Mouse (Mus musculus): ENCODE data around the gene Cenpf. TPM values are rescaled to one million over a fixed set of nuclear protein-coding genes. Genes with fewer than 3 reads are reported as not detected.

Cenpf gene
- polyA plus RNA-seq (2012; fragmentation: generic; extraction: Trizol): 5.4 TPM
- long read RNA-seq, experiment 1, partial matches to known transcripts: 53 of 65 reads
- long read RNA-seq, experiment 1, other reads (novel, unspliced or antisense): 12 of 65 reads
- long read RNA-seq, experiment 2, partial matches to known transcripts: 113 of 139 reads
- long read RNA-seq, experiment 2, other reads (novel, unspliced or antisense): 24 of 139 reads

DNA sequence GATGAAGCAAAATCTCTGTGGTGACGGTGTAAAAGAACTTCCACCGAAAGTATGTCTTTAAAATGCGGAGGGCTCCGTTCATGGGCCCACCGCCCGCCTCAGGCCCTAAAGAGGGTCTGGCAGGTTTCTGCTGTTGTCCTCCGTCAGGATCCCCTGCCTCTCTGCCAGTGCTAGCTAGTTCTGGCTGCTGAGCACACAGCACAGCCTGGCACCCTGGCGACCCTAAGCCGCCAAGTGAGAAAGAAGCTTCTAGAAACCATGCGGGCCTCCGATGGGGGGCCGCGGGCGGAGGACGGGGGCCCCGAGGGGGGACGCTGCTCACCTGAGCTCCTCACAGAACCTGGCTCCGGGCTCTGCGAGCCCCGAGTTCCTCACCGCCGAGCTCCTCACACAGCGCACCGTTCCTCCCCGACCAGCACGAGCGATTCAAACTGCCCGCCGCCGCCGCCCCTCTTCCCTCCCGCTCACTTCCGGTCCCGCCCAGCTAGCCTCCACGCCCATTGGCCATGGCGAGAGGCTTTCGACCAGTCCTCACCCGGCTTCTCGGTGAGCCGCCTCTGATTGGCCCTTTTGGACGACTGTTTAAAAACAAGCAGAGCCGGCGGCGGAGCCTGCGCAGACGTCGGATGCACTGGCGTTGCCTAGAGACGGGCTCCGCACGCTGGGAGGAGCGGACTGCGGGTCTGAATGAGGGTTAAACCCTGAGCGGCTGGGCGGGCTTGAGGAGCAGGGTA, at the start of gene Cenpf:
TSS of gene Cenpf (minus strand) at position 433 of the 734 bp plus-strand sequence.
- peak within 1 kb of the TSS; percentile 95 for H3ac ChIP-seq (ENCODE audit: control insufficient read depth, insufficient read length, low read depth)
- H3K4me3 ChIP-seq (ENCODE audit: insufficient read depth, poor library complexity, severe bottlenecking): peak within 1 kb of the TSS; percentile 93
- no peak for TF ChIP-seq USF1 (IDR thresholded peaks at IDR 0.05; ENCODE audit: low read depth)
- no peak for TF ChIP-seq CEBPB (IDR thresholded peaks at IDR 0.05; ENCODE audit: low read depth)
- no peak for TF ChIP-seq CTCF (IDR thresholded peaks at IDR 0.05; ENCODE audit: control insufficient read depth, insufficient read depth, insufficient read length)
- no peak for TF ChIP-seq FOSL1 (IDR thresholded peaks at IDR 0.05; ENCODE audit: insufficient read depth, low read length, poor library complexity, severe bottlenecking)
- no peak for TF ChIP-seq MYOD1 (IDR thresholded peaks at IDR 0.05; ENCODE audit: control insufficient read depth, insufficient read length, low read depth)
- no peak for TF ChIP-seq MYOG (IDR thresholded peaks at IDR 0.05; ENCODE audit: control insufficient read depth, extremely low read depth, insufficient read length)
- TF ChIP-seq MAX (IDR thresholded peaks at IDR 0.05): no peak

DNA sequence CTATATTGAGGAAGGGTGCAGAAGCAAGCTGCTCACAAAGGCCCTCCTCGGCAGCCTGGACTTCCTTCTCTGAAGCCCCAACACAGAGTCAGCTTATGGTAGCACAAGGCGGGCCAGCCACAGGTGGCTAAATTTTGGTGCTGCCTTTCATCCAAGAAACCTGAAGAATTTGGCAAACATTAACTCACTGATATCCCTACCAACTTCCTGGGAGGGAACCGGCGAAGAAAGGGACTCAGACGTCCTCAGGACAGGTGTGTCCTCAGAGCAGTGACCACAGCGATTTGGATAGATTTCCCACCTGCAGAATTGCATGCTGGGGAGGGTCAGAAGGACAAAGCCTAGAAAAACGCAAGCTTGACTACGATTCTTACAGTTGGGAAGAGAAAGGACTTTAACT, 44.3 kb upstream of the Cenpf start:
- Histone ChIP-seq H3ac (ENCODE audit: control insufficient read depth, insufficient read length, low read depth) (no peak overlapping the region), H3K36me3 (ENCODE audit: control insufficient read depth, insufficient read depth) (peaks cover 30% of the 10 kb centered on the region), H3K79me2 (ENCODE audit: control insufficient read depth, insufficient read depth) (peaks cover 91% of the 10 kb centered on the region), H3K4me3 (ENCODE audit: insufficient read depth, poor library complexity, severe bottlenecking) (no peak overlapping the region), H3K79me3 (ENCODE audit: low read depth) (peaks cover 79% of the 10 kb centered on the region), H3K27me3 (ENCODE audit: control insufficient read depth, insufficient read depth, insufficient read length) (no peaks in the 10 kb centered on the region)
- TF ChIP-seq FOSL1 (IDR thresholded peaks at IDR 0.05; ENCODE audit: insufficient read depth, low read length, poor library complexity, severe bottlenecking) (no peak), CEBPB (IDR thresholded peaks at IDR 0.05; ENCODE audit: low read depth) (no peak), MAX (IDR thresholded peaks at IDR 0.05) (no peak), CTCF (IDR thresholded peaks at IDR 0.05; ENCODE audit: control insufficient read depth, insufficient read depth, insufficient read length) (no peak)

More for the DNA sequence above, at the start of gene Cenpf:
- peaks cover 25% of the 10 kb centered on the region for H3K36me3 ChIP-seq (ENCODE audit: control insufficient read depth, insufficient read depth)
- H3K79me3 ChIP-seq (ENCODE audit: low read depth): peaks cover 25% of the 10 kb centered on the region
- peaks cover 38% of the 10 kb centered on the region for H3K79me2 ChIP-seq (ENCODE audit: control insufficient read depth, insufficient read depth)
- no peaks in the 10 kb centered on the region for H3K27me3 ChIP-seq (ENCODE audit: control insufficient read depth, insufficient read depth, insufficient read length)

DNA sequence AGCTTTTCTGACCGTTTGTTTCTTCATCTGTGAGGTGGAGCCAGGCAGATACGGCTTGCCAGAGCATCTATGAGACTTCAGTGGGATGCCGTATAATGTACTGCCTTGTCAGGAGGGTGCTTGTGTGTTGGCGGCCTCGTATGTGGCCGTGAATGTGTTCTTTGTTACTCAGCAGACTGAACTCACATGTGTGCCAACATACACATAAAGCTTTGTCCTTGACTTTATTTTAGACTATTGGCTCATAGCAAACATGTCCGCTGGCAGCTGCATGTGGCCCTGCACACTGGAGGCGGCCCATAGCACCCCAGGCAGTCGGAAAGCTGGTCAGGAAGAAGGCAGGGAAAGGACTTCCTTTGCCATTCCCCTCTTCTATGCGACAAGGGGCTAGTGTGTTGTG, 43.8 kb upstream of the Cenpf start:
- H3ac ChIP-seq (ENCODE audit: control insufficient read depth, insufficient read length, low read depth): no peak overlapping the region
- H3K36me3 ChIP-seq (ENCODE audit: control insufficient read depth, insufficient read depth): peaks cover 30% of the 10 kb centered on the region
- H3K4me3 ChIP-seq (ENCODE audit: insufficient read depth, poor library complexity, severe bottlenecking): no peak overlapping the region
- no peaks in the 10 kb centered on the region for H3K27me3 ChIP-seq (ENCODE audit: control insufficient read depth, insufficient read depth, insufficient read length)
- no peak for TF ChIP-seq CTCF (IDR thresholded peaks at IDR 0.05; ENCODE audit: control insufficient read depth, insufficient read depth, insufficient read length)
- TF ChIP-seq MAX (IDR thresholded peaks at IDR 0.05): no peak
- H3K79me2 ChIP-seq (ENCODE audit: control insufficient read depth, insufficient read depth): peaks cover 86% of the 10 kb centered on the region
- peaks cover 74% of the 10 kb centered on the region for H3K79me3 ChIP-seq (ENCODE audit: low read depth)

DNA sequence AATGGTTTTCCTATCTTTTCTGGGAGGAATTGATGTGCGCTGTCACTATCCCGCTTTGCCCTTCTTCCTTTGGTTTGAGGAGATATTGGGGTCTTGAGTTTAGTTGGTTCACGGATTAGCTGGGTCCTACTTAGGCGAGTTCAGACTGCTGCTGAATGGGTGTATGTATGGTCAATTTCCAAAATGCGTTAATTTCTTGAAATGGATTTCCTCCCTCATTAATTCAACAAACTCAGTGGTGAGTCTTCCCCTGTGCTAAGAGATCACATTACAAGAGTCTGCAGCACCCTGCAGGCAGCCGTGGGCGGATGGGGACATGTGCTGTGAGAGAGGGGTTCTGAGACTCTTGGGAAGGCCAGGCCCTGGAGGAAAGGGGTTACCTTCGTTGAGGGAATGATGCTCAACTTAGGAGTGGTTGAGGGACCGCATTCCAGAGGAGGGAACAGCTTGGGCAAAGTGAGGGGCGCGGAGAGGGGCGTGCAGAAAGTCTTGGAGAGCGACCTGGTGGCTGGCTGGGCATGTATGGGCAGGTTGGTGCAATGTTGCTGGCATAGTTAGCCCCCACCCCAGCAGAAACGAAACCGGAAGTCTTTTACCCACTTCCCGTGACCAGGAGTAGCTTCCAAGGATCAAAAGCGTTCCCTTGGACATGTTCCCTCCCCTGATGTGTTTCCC, 41.4 kb upstream of the Cenpf start:
- peaks cover 57% of the 10 kb centered on the region for H3K79me3 ChIP-seq (ENCODE audit: low read depth)
- peak overlapping the region; percentile 79 for H3ac ChIP-seq (ENCODE audit: control insufficient read depth, insufficient read length, low read depth)
- TF ChIP-seq MYOG (IDR thresholded peaks at IDR 0.05; ENCODE audit: control insufficient read depth, extremely low read depth, insufficient read length): no peak
- no peak for TF ChIP-seq USF1 (IDR thresholded peaks at IDR 0.05; ENCODE audit: low read depth)
- TF ChIP-seq CEBPB (IDR thresholded peaks at IDR 0.05; ENCODE audit: low read depth): no peak
- peak; percentile 38 for TF ChIP-seq MAX (IDR thresholded peaks at IDR 0.05)
- no peaks in the 10 kb centered on the region for H3K27me3 ChIP-seq (ENCODE audit: control insufficient read depth, insufficient read depth, insufficient read length)
- peak overlapping the region; percentile 91 for H3K4me3 ChIP-seq (ENCODE audit: insufficient read depth, poor library complexity, severe bottlenecking)
- H3K36me3 ChIP-seq (ENCODE audit: control insufficient read depth, insufficient read depth): peaks cover 30% of the 10 kb centered on the region
- H3K79me2 ChIP-seq (ENCODE audit: control insufficient read depth, insufficient read depth): peaks cover 62% of the 10 kb centered on the region

DNA sequence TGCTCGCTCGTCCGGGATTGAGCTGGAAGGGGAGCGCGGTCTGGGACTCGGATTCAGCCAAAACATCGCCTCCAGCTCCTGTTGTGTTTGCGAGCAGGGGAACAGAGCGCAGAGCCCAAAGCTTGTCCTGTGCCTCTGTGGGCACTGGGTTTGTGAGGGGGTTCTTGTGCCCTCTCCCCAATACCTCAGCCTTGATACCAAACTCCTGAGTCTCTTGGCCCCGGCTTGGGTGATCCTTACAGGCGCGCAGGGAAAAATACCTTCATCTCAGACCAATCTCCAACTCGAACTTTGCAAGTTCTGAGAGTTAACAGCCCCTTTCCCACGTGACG, 40.9 kb upstream of the Cenpf start:
- Histone ChIP-seq H3K79me3 (ENCODE audit: low read depth) (peaks cover 52% of the 10 kb centered on the region), H3K27me3 (ENCODE audit: control insufficient read depth, insufficient read depth, insufficient read length) (no peaks in the 10 kb centered on the region), H3K36me3 (ENCODE audit: control insufficient read depth, insufficient read depth) (peaks cover 30% of the 10 kb centered on the region), H3ac (ENCODE audit: control insufficient read depth, insufficient read length, low read depth) (peak overlapping the region; percentile 79), H3K4me3 (ENCODE audit: insufficient read depth, poor library complexity, severe bottlenecking) (peak overlapping the region; percentile 91), H3K79me2 (ENCODE audit: control insufficient read depth, insufficient read depth) (peaks cover 57% of the 10 kb centered on the region)
- TF ChIP-seq MAX (IDR thresholded peaks at IDR 0.05) (no peak), CEBPB (IDR thresholded peaks at IDR 0.05; ENCODE audit: low read depth) (no peak), USF1 (IDR thresholded peaks at IDR 0.05; ENCODE audit: low read depth) (no peak), CTCF (IDR thresholded peaks at IDR 0.05; ENCODE audit: control insufficient read depth, insufficient read depth, insufficient read length) (no peak), FOSL1 (IDR thresholded peaks at IDR 0.05; ENCODE audit: insufficient read depth, low read length, poor library complexity, severe bottlenecking) (no peak), MYOD1 (IDR thresholded peaks at IDR 0.05; ENCODE audit: control insufficient read depth, insufficient read length, low read depth) (no peak)

Measured in C2C12 (cell line).